Mouse (Mus musculus) kidney, embryonic 16.5 days (tissue): ENCODE measurements around the gene Ptges3. TPM values are rescaled to one million over a fixed set of nuclear protein-coding genes. Genes with fewer than 3 reads are reported as not detected.

ENCODE experiments used
- ATAC-seq: fragments of 200-750 bp; cut with Nextera tagmentation; 2 replicates; pipeline ENCODE4 v1.8.0; 2017; ENCODE audit warnings: moderate TSS enrichment; ENCODE audit not compliant: low FRiP score, low TSS enrichment
- H3K27ac ChIP-seq: fragments of 300-500 bp; sonication (generic); 2 replicates; pipeline ENCODE4 v1.5.1; 2014; ENCODE audit warnings: low read length
- H3K27me3 ChIP-seq: fragments of 300-500 bp; sonication (generic); 2 replicates; pipeline ENCODE4 v1.6.1; 2014; ENCODE audit warnings: low read length, control low read depth, mixed read lengths; ENCODE audit not compliant: insufficient read depth
- H3K36me3 ChIP-seq: fragments of 300-500 bp; sonication (generic); 2 replicates; pipeline ENCODE4 v1.6.1; 2014; ENCODE audit warnings: low read length, control low read depth, mixed read lengths; ENCODE audit not compliant: insufficient read depth
- H3K4me1 ChIP-seq: fragments of 300-500 bp; sonication (generic); 2 replicates; pipeline ENCODE4 v1.6.1; 2014; ENCODE audit warnings: low read length, control low read depth, mixed read lengths; ENCODE audit not compliant: insufficient read depth
- H3K4me2 ChIP-seq: fragments of 300-500 bp; sonication (generic); replicated peaks from 2 replicates; pipeline ENCODE4 v1.6.1; 2014; ENCODE audit warnings: low read depth, low read length
- H3K4me3 ChIP-seq: fragments of 300-500 bp; sonication (generic); 2 replicates; pipeline ENCODE4 v1.5.1; 2014; ENCODE audit warnings: mild to moderate bottlenecking, low read length
- H3K9ac ChIP-seq: fragments of 300-500 bp; sonication (generic); replicated peaks from 2 replicates; pipeline ENCODE4 v1.6.1; 2014; ENCODE audit warnings: low read length
- H3K9me3 ChIP-seq: fragments of 300-500 bp; sonication (generic); 2 replicates; pipeline ENCODE4 v1.6.1; 2016; ENCODE audit warnings: low read length, control low read depth
- WGBS: fragments of 180-500 bp; shearing (Covaris S2); extraction: QIAGEN DNeasy Blood & Tissue Kit; methylation state at CpG from one replicate; pipeline ENCODE4 v1.1.7; 2014; 5-methylcytosine and 5-hydroxymethylcytosine counted together
- polyA plus RNA-seq: library from polyadenylated mRNA; unstranded; fragments of >200 nt; fragmentation: Nextera tagmentation; extraction: Ambion mirVana; gene quantifications from 2 replicates; pipeline ENCODE4 v1.2.1, GENCODE M21; 2015

Gene Ptges3
- 409 and 441 TPM in 2 replicates for polyA plus RNA-seq

GRCm38 (mm10) chr10:128058601-128059151, at the start of gene Ptges3:
Gene Ptges3, plus strand, starts transcription at chr10:128058954.
- Histone ChIP-seq H3K36me3 (0 out of 2 replicates have a peak, but pooled peaks cover 5% of the 10 kb centered on the region), H3K4me2 (peak within 1 kb of the TSS; percentile 92), H3K27ac (peak within 1 kb of the TSS; percentile 99), H3K4me3 (peak within 1 kb of the TSS; percentile 85), H3K27me3 (no peaks in the 10 kb centered on the region), H3K9ac (peak within 1 kb of the TSS; percentile 94), H3K4me1 (peaks cover 27% of the 10 kb centered on the region), H3K9me3 (no peaks in the 10 kb centered on the region)
- peak; percentile 95 for ATAC-seq
- WGBS = 0% methylated on average over 66 of the region's 72 CpGs

- WGBS = 74% methylated on average over 5 of the region's 5 CpGs
- H3K4me2 ChIP-seq = no peak overlapping the region
- H3K4me1 ChIP-seq = no peaks in the 10 kb centered on the region
- no peak overlapping the region for H3K9ac ChIP-seq
- ATAC-seq = no peak
- no peaks in the 10 kb centered on the region for H3K27me3 ChIP-seq
- H3K36me3 ChIP-seq = no peaks in the 10 kb centered on the region
- H3K9me3 ChIP-seq = no peaks in the 10 kb centered on the region
- H3K4me3 ChIP-seq = no peak overlapping the region
- H3K27ac ChIP-seq = no peak overlapping the region
These were observed 49.0 kb upstream of the Ptges3 start for GRCm38 (mm10) chr10:128009735-128010134.

- H3K27me3 ChIP-seq = no peaks in the 10 kb centered on the region
- no peaks in the 10 kb centered on the region for H3K9me3 ChIP-seq
- peak within 1 kb of the TSS; percentile 57 for H3K27ac ChIP-seq
- 3% methylated on average over 31 of the region's 31 CpGs for WGBS
- peak within 1 kb of the TSS; percentile 67 for H3K4me3 ChIP-seq
- H3K9ac ChIP-seq = peak within 1 kb of the TSS; percentile 74
- H3K4me1 ChIP-seq = peaks cover 5% of the 10 kb centered on the region; the same call in 1 of the 2 replicates
- peak; percentile 97 for ATAC-seq
- peak within 1 kb of the TSS; percentile 58 for H3K4me2 ChIP-seq
- H3K36me3 ChIP-seq = peaks cover 20% of the 10 kb centered on the region
These were observed 43.5 kb upstream of the Ptges3 start, which contains the start of gene Prim1 for GRCm38 (mm10) chr10:128015068-128015934. Gene Prim1, plus strand, starts transcription at chr10:128015168.

- Histone ChIP-seq H3K9me3 (no peaks in the 10 kb centered on the region), H3K36me3 (peaks cover 72% of the 10 kb centered on the region), H3K9ac (no peak overlapping the region), H3K4me1 (no peaks in the 10 kb centered on the region), H3K27ac (no peak overlapping the region), H3K27me3 (no peaks in the 10 kb centered on the region), H3K4me3 (no peak overlapping the region), H3K4me2 (no peak overlapping the region)
- ATAC-seq = no peak
- WGBS = over 99% methylated on average over 5 of the region's 5 CpGs
These were observed 36.6 kb upstream of the Ptges3 start for GRCm38 (mm10) chr10:128022196-128022595.

GRCm38 (mm10) chr10:128023496-128023895, 35.3 kb upstream of the Ptges3 start:
- Histone ChIP-seq H3K27me3 (no peaks in the 10 kb centered on the region), H3K9ac (no peak overlapping the region), H3K36me3 (peaks cover 71% of the 10 kb centered on the region), H3K27ac (no peak overlapping the region), H3K4me1 (no peaks in the 10 kb centered on the region), H3K4me3 (no peak overlapping the region), H3K9me3 (no peaks in the 10 kb centered on the region), H3K4me2 (no peak overlapping the region)
- no peak for ATAC-seq
- WGBS = 93% methylated on average over 10 of the region's 10 CpGs

GRCm38 (mm10) chr10:128029931-128030330, 28.8 kb upstream of the Ptges3 start:
- Histone ChIP-seq H3K4me3 (no peak overlapping the region), H3K9ac (no peak overlapping the region), H3K4me2 (no peak overlapping the region), H3K27ac (no peak overlapping the region), H3K27me3 (no peaks in the 10 kb centered on the region), H3K36me3 (peaks cover 45% of the 10 kb centered on the region), H3K9me3 (no peaks in the 10 kb centered on the region), H3K4me1 (peaks cover 5% of the 10 kb centered on the region)
- 92% methylated on average over 7 of the region's 7 CpGs for WGBS
- no peak for ATAC-seq

- 59% methylated on average over 2 of the region's 2 CpGs for WGBS
- ATAC-seq = no peak
- peaks cover 6% of the 10 kb centered on the region for H3K4me1 ChIP-seq
- no peaks in the 10 kb centered on the region for H3K27me3 ChIP-seq
- no peaks in the 10 kb centered on the region for H3K9me3 ChIP-seq
- H3K36me3 ChIP-seq = peaks cover 37% of the 10 kb centered on the region
- no peak overlapping the region for H3K27ac ChIP-seq
- H3K9ac ChIP-seq = no peak overlapping the region
- H3K4me3 ChIP-seq = no peak overlapping the region
- no peak overlapping the region for H3K4me2 ChIP-seq
These were observed 27.9 kb upstream of the Ptges3 start for GRCm38 (mm10) chr10:128030860-128031259.

GRCm38 (mm10) chr10:128036746-128037425, 21.9 kb upstream of the Ptges3 start:
- no peak for ATAC-seq
- WGBS = under 1% methylated on average over 10 of the region's 10 CpGs
- peaks cover 36% of the 10 kb centered on the region for H3K4me1 ChIP-seq

GRCm38 (mm10) chr10:128037921-128038320, 20.8 kb upstream of the Ptges3 start:
- peak overlapping the region; percentile 31; the same call in 1 of the 2 replicates for H3K9ac ChIP-seq
- H3K9me3 ChIP-seq = no peaks in the 10 kb centered on the region
- H3K4me2 ChIP-seq = peak overlapping the region; percentile 44
- peaks cover 43% of the 10 kb centered on the region for H3K36me3 ChIP-seq
- H3K27ac ChIP-seq = no peak overlapping the region
- WGBS = 67% methylated on average over 3 of the region's 3 CpGs
- peak overlapping the region; percentile 24 for H3K4me3 ChIP-seq
- no peaks in the 10 kb centered on the region for H3K27me3 ChIP-seq
- H3K4me1 ChIP-seq = peaks cover 39% of the 10 kb centered on the region
- no peak for ATAC-seq

More at GRCm38 (mm10) chr10:128036746-128037425, 21.9 kb upstream of the Ptges3 start:
- H3K4me2 ChIP-seq = peak overlapping the region; percentile 88
- peaks cover 38% of the 10 kb centered on the region for H3K36me3 ChIP-seq
- peak overlapping the region; percentile 100 for H3K4me3 ChIP-seq
- peak overlapping the region; percentile 100 for H3K9ac ChIP-seq
- no peaks in the 10 kb centered on the region for H3K27me3 ChIP-seq
- peak overlapping the region; percentile 95 for H3K27ac ChIP-seq
- no peaks in the 10 kb centered on the region for H3K9me3 ChIP-seq
